Mouse (Mus musculus) kidney, embryonic 14.5 days (tissue): ENCODE measurements at regions not wholly inside any gene's neighbourhood (a gene's known extent, or its start where the extent isn't known, plus 50 kb on each side); places are given as distances from the start of the nearest gene placed in this dataset. TPM values are rescaled to one million over a fixed set of nuclear protein-coding genes. Genes with fewer than 3 reads are reported as not detected.

Experiments used
- microRNA-seq: library from miRNA; unstranded; fragments of <30 nt; microRNA quantifications from one replicate; pipeline ENCODE4, GENCODE M21; 2016

Small RNAs in the stretch of these regions (microRNA-seq; reads per million reads assigned to microRNA genes)
- gene Gm23064: not detected
